Comparison of ENCODE assay signal across 15 mouse cellular contexts in the genomic region with DNA sequence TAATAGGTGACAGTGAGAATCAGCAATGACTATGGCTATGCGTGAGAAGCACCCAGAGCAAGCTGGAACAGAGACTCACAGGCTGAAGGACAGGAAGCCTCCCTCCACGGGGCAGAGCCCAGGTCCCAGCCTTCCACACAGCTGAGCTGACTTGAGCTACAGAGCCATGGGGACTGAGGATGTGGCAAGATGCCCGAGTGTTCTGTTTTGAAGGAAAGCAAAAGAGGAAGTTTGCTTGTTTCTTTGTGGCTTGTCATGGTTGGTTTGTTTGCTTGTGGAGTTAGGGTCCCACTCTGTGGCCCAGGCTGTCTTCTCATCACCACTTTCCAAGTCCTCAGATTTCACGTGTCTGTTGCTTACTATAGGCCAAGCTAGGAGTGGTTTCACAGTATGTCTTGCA. TPM values are rescaled to one million over a fixed set of nuclear protein-coding genes. Genes with fewer than 3 reads are reported as not detected.
"Had no signal": no experiment of that assay in that cellular context is flagged by ENCODE, and none has a peak within 500 bp of the region (broad histone marks: within the 10 kb centered on the region; RNA-seq: fewer than 3 reads in every experiment).

No protein-coding gene starts in this region.

- H3K27ac ChIP-seq: kidney, embryonic 15.5 days; left cerebral cortex, adult 2 months; limb, embryonic 10.5 days; liver, embryonic 13.5 days; lung, embryonic 15.5 days; macrophage had no signal

- H3K4me3 ChIP-seq: kidney, embryonic 15.5 days; left cerebral cortex, adult 2 months; limb, embryonic 10.5 days; liver, embryonic 13.5 days; lung, embryonic 15.5 days; neural tube, embryonic 15.5 days had no signal

- H3K27me3 ChIP-seq: neural tube, embryonic 15.5 days had no signal

- H3K9me3 ChIP-seq: kidney, embryonic 15.5 days; limb, embryonic 10.5 days; liver, embryonic 13.5 days; lung, embryonic 15.5 days; neural tube, embryonic 15.5 days had no signal

- H3K36me3 ChIP-seq: kidney, embryonic 15.5 days; limb, embryonic 10.5 days; liver, embryonic 13.5 days; lung, embryonic 15.5 days; neural tube, embryonic 15.5 days had no signal

- H3K9ac ChIP-seq: kidney, embryonic 15.5 days; liver, embryonic 13.5 days; liver, postnatal 0 days; lung, embryonic 15.5 days; neural tube, embryonic 15.5 days had no signal

- DNase-seq: kidney, adult 2 months; kidney, postnatal 25 days; liver, embryonic 13.5 days; liver, postnatal 0 days; lung, postnatal 14 days; midbrain, embryonic 14.5 days; right cerebral cortex, adult 18-20 months; right cerebral cortex, postnatal 25 days had no signal

- ATAC-seq: liver, postnatal 0 days had no signal

- H3K4me2 ChIP-seq: kidney, embryonic 15.5 days; liver, embryonic 13.5 days; lung, embryonic 15.5 days had no signal

RNA-seq across cellular contexts. Expression of a gene that starts 2.2 kb away (rescaled TPM):
- total RNA-seq: monocyte, adult 5-6 weeks had no signal
- polyA plus RNA-seq: limb, embryonic 10.5 days; macrophage had no signal

RNA-seq across cellular contexts. Expression of a gene that starts 39.0 kb away (rescaled TPM):
- polyA plus RNA-seq: macrophage had no signal
